Mouse (Mus musculus) E14TG2a.4 (cell line): Measurements from ENCODE around the gene Wnt11.

Experiments
- CTCF ChIP-seq: conservative IDR thresholded peaks from 2 replicates; pipeline ENCODE4 v1.5.1; 2014; ENCODE audit warnings: low read length
- POU5F1 ChIP-seq: IDR thresholded peaks from 2 replicates; pipeline ENCODE4 v1.6.1; 2014; ENCODE audit warnings: low read length, borderline replicate concordance

- TF ChIP-seq CTCF (no peak), POU5F1 (no peak)
Observed at GRCm38 (mm10) chr7:98903884-98904283, 69.0 kb downstream of the Wnt11 start.
